Mouse (Mus musculus) stomach, embryonic 16.5 days (tissue): Measurements from ENCODE around the gene Cox6b1. TPM values are rescaled to one million over a fixed set of nuclear protein-coding genes. Genes with fewer than 3 reads are reported as not detected.
A peak's percentile ranks its signal among the peaks of the same experiment; 100 is the strongest.

Experiments used
- ATAC-seq: fragments of 200-750 bp; cut with Nextera tagmentation; 2 replicates; pipeline ENCODE4 v1.8.0; 2017; ENCODE audit warnings: moderate number of reproducible peaks, moderate TSS enrichment; ENCODE audit not compliant: insufficient read depth, low FRiP score
- H3K27ac ChIP-seq: fragments of 300-500 bp; sonication (generic); 2 replicates; pipeline ENCODE4 v1.5.1; 2014; ENCODE audit warnings: low read length
- H3K27me3 ChIP-seq: fragments of 300-500 bp; sonication (generic); 2 replicates; pipeline ENCODE4 v1.6.1; 2014; ENCODE audit warnings: low read length, control low read depth, mixed read lengths; ENCODE audit not compliant: control insufficient read depth, insufficient read depth
- H3K36me3 ChIP-seq: fragments of 300-500 bp; sonication (generic); 2 replicates; pipeline ENCODE4 v1.6.1; 2014; ENCODE audit warnings: low read length; ENCODE audit not compliant: control insufficient read depth, insufficient read depth
- H3K4me1 ChIP-seq: fragments of 300-500 bp; sonication (generic); 2 replicates; pipeline ENCODE4 v1.6.1; 2014; ENCODE audit warnings: low read length, control low read depth, mixed read lengths; ENCODE audit not compliant: control insufficient read depth, insufficient read depth
- H3K4me2 ChIP-seq: fragments of 300-500 bp; sonication (generic); 2 replicates; pipeline ENCODE4 v1.6.1; 2014; ENCODE audit warnings: low read depth, low read length, mixed read lengths
- H3K4me3 ChIP-seq: fragments of 300-500 bp; sonication (generic); replicated peaks from 2 replicates; pipeline ENCODE4 v1.5.1; 2014; ENCODE audit warnings: mild to moderate bottlenecking, low read length
- H3K9ac ChIP-seq: fragments of 300-500 bp; sonication (generic); 2 replicates; pipeline ENCODE4 v1.6.1; 2014; ENCODE audit warnings: low read length
- H3K9me3 ChIP-seq: fragments of 300-500 bp; sonication (generic); replicated peaks from 2 replicates; pipeline ENCODE4 v1.6.1; 2016; ENCODE audit warnings: low read length, control low read depth; ENCODE audit not compliant: control insufficient read depth
- WGBS: fragments of 180-500 bp; shearing (Covaris S2); extraction: QIAGEN DNeasy Blood & Tissue Kit; methylation state at CpG from one replicate; pipeline ENCODE4 v1.1.7; 2014; 5-methylcytosine and 5-hydroxymethylcytosine counted together
- polyA plus RNA-seq: library from polyadenylated mRNA; unstranded; fragments of >200 nt; fragmentation: Nextera tagmentation; extraction: Ambion mirVana; gene quantifications from 2 replicates; pipeline ENCODE4 v1.2.1, GENCODE M21; 2015

Cox6b1 gene
- polyA plus RNA-seq, 1 experiment from 2014 or later: 1,051 TPM

GRCm38 (mm10) chr7:30599933-30600353 lies 26.0 kb downstream of the Cox6b1 start:
- under 1% methylated on average over 16 of the region's 16 CpGs for WGBS
- peak overlapping the region; percentile 90 for H3K27ac ChIP-seq
- no peak overlapping the region for H3K4me3 ChIP-seq
- H3K36me3 ChIP-seq: no peaks in the 10 kb centered on the region
- peak; percentile 94 for ATAC-seq
- H3K9ac ChIP-seq: peak overlapping the region; percentile 44; the same call in 1 of the 2 replicates
- no peaks in the 10 kb centered on the region for H3K9me3 ChIP-seq
- no peaks in the 10 kb centered on the region for H3K27me3 ChIP-seq
- H3K4me1 ChIP-seq: peaks cover 15% of the 10 kb centered on the region
- H3K4me2 ChIP-seq: peak overlapping the region; percentile 30

GRCm38 (mm10) chr7:30598786-30599185 lies 27.2 kb downstream of the Cox6b1 start, which contains the start of gene Zbtb32:
Zbtb32 (minus strand) TSS chr7:30598909.
- H3K9me3 ChIP-seq: no peaks in the 10 kb centered on the region
- WGBS: 92% methylated on average over 12 of the region's 12 CpGs
- ATAC-seq: no peak
- no peak within 1 kb of the TSS for H3K9ac ChIP-seq
- H3K4me3 ChIP-seq: no peak within 1 kb of the TSS
- peaks cover 15% of the 10 kb centered on the region for H3K4me1 ChIP-seq
- peak within 1 kb of the TSS; percentile 16 for H3K4me2 ChIP-seq
- peak within 1 kb of the TSS; percentile 85 for H3K27ac ChIP-seq
- H3K36me3 ChIP-seq: no peaks in the 10 kb centered on the region
- H3K27me3 ChIP-seq: no peaks in the 10 kb centered on the region

- ATAC-seq: no peak
- Histone ChIP-seq H3K4me1 (peaks cover 10% of the 10 kb centered on the region; the same call in 1 of the 2 replicates), H3K4me3 (no peak overlapping the region), H3K9ac (no peak overlapping the region), H3K27me3 (no peaks in the 10 kb centered on the region), H3K9me3 (no peaks in the 10 kb centered on the region), H3K36me3 (no peaks in the 10 kb centered on the region), H3K4me2 (no peak overlapping the region), H3K27ac (no peak overlapping the region)
- 65% methylated on average over 5 of the region's 5 CpGs for WGBS
These were observed 29.1 kb downstream of the Cox6b1 start for GRCm38 (mm10) chr7:30596811-30597210.

GRCm38 (mm10) chr7:30596093-30596492 lies 29.9 kb downstream of the Cox6b1 start:
- no peaks in the 10 kb centered on the region for H3K36me3 ChIP-seq
- H3K27ac ChIP-seq: no peak overlapping the region
- no peak overlapping the region for H3K4me2 ChIP-seq
- H3K4me3 ChIP-seq: no peak overlapping the region
- peaks cover 9% of the 10 kb centered on the region; the same call in 1 of the 2 replicates for H3K4me1 ChIP-seq
- 73% methylated on average over 5 of the region's 5 CpGs for WGBS
- ATAC-seq: no peak
- H3K27me3 ChIP-seq: no peaks in the 10 kb centered on the region
- H3K9me3 ChIP-seq: no peaks in the 10 kb centered on the region
- H3K9ac ChIP-seq: no peak overlapping the region

- no peak for ATAC-seq
- 67% methylated on average over 4 of the region's 4 CpGs for WGBS
- Histone ChIP-seq H3K9me3 (no peaks in the 10 kb centered on the region), H3K4me3 (no peak overlapping the region), H3K4me2 (no peak overlapping the region), H3K27ac (no peak overlapping the region), H3K4me1 (peaks cover 3% of the 10 kb centered on the region; the same call in 1 of the 2 replicates), H3K27me3 (no peaks in the 10 kb centered on the region), H3K9ac (no peak overlapping the region), H3K36me3 (no peaks in the 10 kb centered on the region)
These were observed 31.4 kb downstream of the Cox6b1 start for GRCm38 (mm10) chr7:30594510-30595024.

GRCm38 (mm10) chr7:30593579-30594509 lies 32.1 kb downstream of the Cox6b1 start:
- ATAC-seq: no peak
- Histone ChIP-seq H3K36me3 (no peaks in the 10 kb centered on the region), H3K9ac (no peak overlapping the region), H3K27ac (no peak overlapping the region), H3K4me3 (no peak overlapping the region), H3K9me3 (no peaks in the 10 kb centered on the region), H3K4me1 (peaks cover 4% of the 10 kb centered on the region; the same call in 1 of the 2 replicates), H3K27me3 (no peaks in the 10 kb centered on the region), H3K4me2 (no peak overlapping the region)
- WGBS: 67% methylated on average over 10 of the region's 10 CpGs

- Histone ChIP-seq H3K9ac (no peak overlapping the region), H3K36me3 (no peaks in the 10 kb centered on the region), H3K27ac (no peak overlapping the region), H3K27me3 (no peaks in the 10 kb centered on the region), H3K9me3 (no peaks in the 10 kb centered on the region), H3K4me3 (no peak overlapping the region), H3K4me1 (peaks cover 4% of the 10 kb centered on the region; the same call in 1 of the 2 replicates), H3K4me2 (no peak overlapping the region)
- ATAC-seq: no peak
- 46% methylated on average over 5 of the region's 5 CpGs for WGBS
These were observed 33.1 kb downstream of the Cox6b1 start for GRCm38 (mm10) chr7:30592772-30593423.

- Histone ChIP-seq H3K36me3 (no peaks in the 10 kb centered on the region), H3K9me3 (no peaks in the 10 kb centered on the region), H3K4me3 (no peak overlapping the region), H3K27ac (no peak overlapping the region), H3K9ac (no peak overlapping the region), H3K4me2 (no peak overlapping the region), H3K27me3 (no peaks in the 10 kb centered on the region), H3K4me1 (peaks cover 15% of the 10 kb centered on the region)
- no peak for ATAC-seq
- WGBS: 72% methylated on average over 4 of the region's 4 CpGs
These were observed 34.4 kb downstream of the Cox6b1 start for GRCm38 (mm10) chr7:30591605-30591951.
